Mouse (Mus musculus): ENCODE data around the gene Wdr59.

Gene Wdr59

GRCm38 (mm10) chr8:111521713-111522429 is at the start of gene Wdr59:
Wdr59 (minus strand) TSS chr8:111522092.
- DNase-seq (ENCODE audit: low spot score): peak; percentile 94

- DNase-seq (ENCODE audit: low spot score): no peak
Measured at GRCm38 (mm10) chr8:111571661-111572060, 49.8 kb upstream of the Wdr59 start.

GRCm38 (mm10) chr8:111570432-111570831 is 48.5 kb upstream of the Wdr59 start:
- DNase-seq (ENCODE audit: low spot score): no peak

- no peak for DNase-seq (ENCODE audit: low spot score)
Measured at GRCm38 (mm10) chr8:111569926-111570325, 48.0 kb upstream of the Wdr59 start.

GRCm38 (mm10) chr8:111568029-111568428 is 46.1 kb upstream of the Wdr59 start:
- no peak for DNase-seq (ENCODE audit: low spot score)

GRCm38 (mm10) chr8:111567571-111567970 is 45.7 kb upstream of the Wdr59 start:
- no peak for DNase-seq (ENCODE audit: low spot score)

- DNase-seq (ENCODE audit: low spot score): no peak
Measured at GRCm38 (mm10) chr8:111566326-111566725, 44.4 kb upstream of the Wdr59 start.

- no peak for DNase-seq (ENCODE audit: low spot score)
Measured at GRCm38 (mm10) chr8:111565784-111566191, 43.9 kb upstream of the Wdr59 start.

GRCm38 (mm10) chr8:111564093-111564492 is 42.2 kb upstream of the Wdr59 start:
- no peak for DNase-seq (ENCODE audit: low spot score)

- no peak for DNase-seq (ENCODE audit: low spot score)
Measured at GRCm38 (mm10) chr8:111563687-111564086, 41.8 kb upstream of the Wdr59 start.

GRCm38 (mm10) chr8:111563075-111563474 is 41.2 kb upstream of the Wdr59 start:
- no peak for DNase-seq (ENCODE audit: low spot score)

GRCm38 (mm10) chr8:111562274-111562803 is 40.4 kb upstream of the Wdr59 start:
- no peak for DNase-seq (ENCODE audit: low spot score)

- no peak for DNase-seq (ENCODE audit: low spot score)
Measured at GRCm38 (mm10) chr8:111561824-111562223, 39.9 kb upstream of the Wdr59 start.

GRCm38 (mm10) chr8:111551511-111552130 is 29.7 kb upstream of the Wdr59 start:
- no peak for DNase-seq (ENCODE audit: low spot score)

- DNase-seq (ENCODE audit: low spot score): no peak
Measured at GRCm38 (mm10) chr8:111550002-111550870, 28.3 kb upstream of the Wdr59 start.

GRCm38 (mm10) chr8:111548201-111548600 is 26.3 kb upstream of the Wdr59 start:
- DNase-seq (ENCODE audit: low spot score): no peak

- no peak for DNase-seq (ENCODE audit: low spot score)
Measured at GRCm38 (mm10) chr8:111547144-111547543, 25.3 kb upstream of the Wdr59 start.

- DNase-seq (ENCODE audit: low spot score): no peak
Measured at GRCm38 (mm10) chr8:111545406-111546156, 23.7 kb upstream of the Wdr59 start.

- no peak for DNase-seq (ENCODE audit: low spot score)
Measured at GRCm38 (mm10) chr8:111543712-111544380, 22.0 kb upstream of the Wdr59 start.

GRCm38 (mm10) chr8:111539422-111540076 is 17.7 kb upstream of the Wdr59 start:
- DNase-seq (ENCODE audit: low spot score): no peak

GRCm38 (mm10) chr8:111538194-111538593 is 16.3 kb upstream of the Wdr59 start:
- DNase-seq (ENCODE audit: low spot score): no peak
